Mouse (Mus musculus) intestine, embryonic 14.5 days (tissue): ENCODE results near the gene Tada3. TPM values are rescaled to one million over a fixed set of nuclear protein-coding genes. Genes with fewer than 3 reads are reported as not detected.

Source experiments
- ATAC-seq: fragments of 200-750 bp; cut with Nextera tagmentation; replicated peaks from 2 replicates; pipeline ENCODE4 v1.8.0; 2017; ENCODE audit warnings: low read depth, moderate number of reproducible peaks, moderate TSS enrichment, moderate library complexity; ENCODE audit not compliant: low FRiP score, low TSS enrichment
- DNase-seq: peaks from one replicate; pipeline ENCODE4 v3.0.0-alpha.2; 2018; ENCODE audit warnings: low spot score
- H3K27ac ChIP-seq: fragments of 300-500 bp; sonication (generic); 2 replicates; pipeline ENCODE4 v1.5.1; 2014; ENCODE audit warnings: low read depth, mild to moderate bottlenecking, control low read depth
- H3K27me3 ChIP-seq: fragments of 300-500 bp; sonication (generic); replicated peaks from 2 replicates; pipeline ENCODE4 v1.6.1; 2014; ENCODE audit warnings: low read length, control low read depth; ENCODE audit not compliant: control insufficient read depth, insufficient read depth
- H3K36me3 ChIP-seq: fragments of 300-500 bp; sonication (generic); 2 replicates; pipeline ENCODE4 v1.6.1; 2014; ENCODE audit warnings: low read length, control low read depth; ENCODE audit not compliant: control insufficient read depth, insufficient read depth
- H3K4me1 ChIP-seq: fragments of 300-500 bp; sonication (generic); replicated peaks from 2 replicates; pipeline ENCODE4 v1.6.1; 2014; ENCODE audit warnings: low read length, control low read depth, mixed read lengths; ENCODE audit not compliant: control insufficient read depth, insufficient read depth
- H3K4me2 ChIP-seq: fragments of 300-500 bp; sonication (generic); 2 replicates; pipeline ENCODE4 v1.6.1; 2014; ENCODE audit warnings: low read length
- H3K4me3 ChIP-seq: fragments of 300-500 bp; sonication (generic); 2 replicates; pipeline ENCODE4 v1.5.1; 2014; ENCODE audit warnings: low read depth, low read length, control low read depth, mixed read lengths
- H3K9ac ChIP-seq: fragments of 300-500 bp; sonication (generic); 2 replicates; pipeline ENCODE4 v1.6.1; 2014; ENCODE audit warnings: mild to moderate bottlenecking, low read length
- H3K9me3 ChIP-seq: fragments of 300-500 bp; sonication (generic); 2 replicates; pipeline ENCODE4 v1.6.1; 2016; ENCODE audit warnings: low read length, control low read depth; ENCODE audit not compliant: control insufficient read depth
- whole genome bisulfite sequencing: fragments of 180-500 bp; shearing (Covaris S2); extraction: QIAGEN DNeasy Blood & Tissue Kit; methylation state at CpG from one replicate; pipeline ENCODE4 v1.1.7; 2014; 5-methylcytosine and 5-hydroxymethylcytosine counted together
- polyA plus RNA-seq: library from polyadenylated mRNA; unstranded; fragments of >200 nt; fragmentation: Nextera tagmentation; extraction: Ambion mirVana; gene quantifications from 2 replicates; pipeline ENCODE4 v1.2.1, GENCODE M21; 2014

The Tada3 gene
- polyA plus RNA-seq, 1 experiment from 2014 or later, result 50.5 TPM

DNA sequence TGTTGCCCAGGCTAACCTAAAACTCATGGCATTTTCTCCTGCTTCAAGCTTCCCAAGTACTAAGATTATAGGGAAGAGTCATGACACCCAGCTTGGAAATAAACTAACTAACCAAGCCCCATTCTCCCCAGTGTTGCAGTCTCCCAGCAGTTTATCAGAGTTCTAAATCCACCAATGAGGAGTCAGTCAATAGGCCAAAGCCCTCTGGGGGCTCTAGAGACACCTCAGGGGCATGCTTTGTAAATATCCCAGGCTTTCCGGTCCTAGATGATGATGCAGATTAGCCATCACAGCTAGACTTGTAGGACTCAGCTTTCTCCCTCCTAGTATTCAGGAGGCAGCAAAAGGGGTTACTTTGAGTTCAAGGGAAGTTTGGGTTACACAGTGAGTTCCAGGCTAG, 32.3 kb upstream of the Tada3 start:
- Histone ChIP-seq H3K4me3 (no peak overlapping the region), H3K27ac (no peak overlapping the region), H3K4me1 (no peaks in the 10 kb centered on the region), H3K9ac (no peak overlapping the region), H3K36me3 (peaks cover 4% of the 10 kb centered on the region), H3K4me2 (no peak overlapping the region), H3K27me3 (no peaks in the 10 kb centered on the region), H3K9me3 (no peaks in the 10 kb centered on the region)
- ATAC-seq, result no peak
- WGBS, result 65% methylated on average over 1 of the region's 1 CpGs
- no peak for DNase-seq

GRCm38 (mm10) chr6:113406683-113407082, 29.0 kb upstream of the Tada3 start:
- no peaks in the 10 kb centered on the region for H3K27me3 ChIP-seq
- H3K4me3 ChIP-seq, result no peak overlapping the region
- no peak overlapping the region for H3K9ac ChIP-seq
- no peaks in the 10 kb centered on the region for H3K4me1 ChIP-seq
- DNase-seq (no peak), ATAC-seq (no peak)
- H3K36me3 ChIP-seq, result no peaks in the 10 kb centered on the region; the same call in 1 of the 2 replicates
- 73% methylated on average over 9 of the region's 9 CpGs for WGBS
- H3K9me3 ChIP-seq, result no peaks in the 10 kb centered on the region
- no peak overlapping the region for H3K4me2 ChIP-seq
- no peak overlapping the region for H3K27ac ChIP-seq

DNA sequence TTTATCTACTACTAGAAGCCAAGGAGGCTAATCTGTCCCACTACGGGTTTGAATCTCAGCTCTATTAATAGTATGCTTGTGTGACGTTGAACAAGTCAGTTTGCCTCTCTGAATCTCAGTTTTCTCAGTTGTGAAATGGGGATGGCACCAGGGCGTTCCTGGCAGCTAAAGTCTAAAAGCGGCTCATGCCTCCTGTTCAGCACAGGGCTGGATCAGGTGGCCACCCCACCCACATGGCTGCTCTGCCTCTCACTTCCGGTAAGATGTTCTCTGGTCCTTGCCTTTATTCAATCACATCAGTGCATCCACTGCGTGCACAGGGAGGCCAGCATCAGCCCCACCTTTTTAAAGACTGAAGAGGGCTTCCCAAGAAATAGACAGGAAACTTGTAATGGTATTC, 27.8 kb upstream of the Tada3 start:
- DNase-seq, result no peak
- no peak overlapping the region for H3K27ac ChIP-seq
- no peaks in the 10 kb centered on the region for H3K27me3 ChIP-seq
- H3K4me3 ChIP-seq, result no peak overlapping the region
- H3K9me3 ChIP-seq, result no peaks in the 10 kb centered on the region
- H3K36me3 ChIP-seq, result no peaks in the 10 kb centered on the region; the same call in 1 of the 2 replicates
- no peak for ATAC-seq
- no peaks in the 10 kb centered on the region for H3K4me1 ChIP-seq
- no peak overlapping the region for H3K4me2 ChIP-seq
- 89% methylated on average over 6 of the region's 6 CpGs for WGBS
- H3K9ac ChIP-seq, result no peak overlapping the region

DNA sequence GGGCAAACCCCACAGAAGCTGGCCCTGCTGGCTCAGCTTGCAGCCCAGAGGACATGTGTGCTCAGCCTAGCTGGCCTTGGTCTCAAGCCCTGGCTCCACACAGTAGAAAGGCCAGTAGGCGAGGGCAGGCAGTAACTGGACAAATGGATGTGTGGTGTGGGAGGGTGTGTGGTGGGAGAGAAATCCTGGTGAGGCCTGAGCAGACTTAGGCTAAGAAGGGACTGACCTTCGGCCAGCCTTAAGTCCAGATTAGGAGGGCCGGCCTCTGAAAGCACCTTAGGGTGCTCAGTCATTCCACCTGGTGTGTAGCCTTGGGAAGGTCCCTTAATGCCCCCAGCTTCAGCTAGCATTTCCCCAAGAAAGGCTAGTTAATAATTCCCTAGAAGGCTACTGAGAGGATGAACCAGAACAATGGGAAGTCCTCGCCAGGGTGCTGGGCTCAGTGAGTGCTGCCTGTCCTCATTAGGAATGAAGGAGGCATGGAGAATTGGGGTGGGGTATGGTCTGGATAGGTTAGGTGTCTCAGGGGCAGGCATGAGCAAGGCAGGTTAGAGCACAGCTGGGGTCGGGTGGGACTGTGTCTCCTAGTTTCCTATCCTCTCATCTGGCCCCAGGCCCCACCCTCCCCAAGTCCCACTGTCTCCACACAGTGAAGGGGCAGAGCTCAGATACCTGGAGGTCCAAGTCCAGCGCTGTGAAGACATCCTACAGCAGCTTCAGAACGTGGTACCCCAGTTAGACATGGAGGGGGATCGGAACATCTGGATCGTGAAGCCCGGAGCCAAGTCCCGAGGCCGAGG, 27.2 kb upstream of the Tada3 start:
- H3K9ac ChIP-seq, result no peak overlapping the region
- no peaks in the 10 kb centered on the region for H3K4me1 ChIP-seq
- 70% methylated on average over 12 of the region's 12 CpGs for WGBS
- no peak overlapping the region for H3K4me3 ChIP-seq
- peak; percentile 67 for ATAC-seq
- no peaks in the 10 kb centered on the region; the same call in 1 of the 2 replicates for H3K36me3 ChIP-seq
- H3K27me3 ChIP-seq, result no peaks in the 10 kb centered on the region
- H3K9me3 ChIP-seq, result no peaks in the 10 kb centered on the region
- H3K4me2 ChIP-seq, result no peak overlapping the region
- no peak for DNase-seq
- H3K27ac ChIP-seq, result no peak overlapping the region

DNA sequence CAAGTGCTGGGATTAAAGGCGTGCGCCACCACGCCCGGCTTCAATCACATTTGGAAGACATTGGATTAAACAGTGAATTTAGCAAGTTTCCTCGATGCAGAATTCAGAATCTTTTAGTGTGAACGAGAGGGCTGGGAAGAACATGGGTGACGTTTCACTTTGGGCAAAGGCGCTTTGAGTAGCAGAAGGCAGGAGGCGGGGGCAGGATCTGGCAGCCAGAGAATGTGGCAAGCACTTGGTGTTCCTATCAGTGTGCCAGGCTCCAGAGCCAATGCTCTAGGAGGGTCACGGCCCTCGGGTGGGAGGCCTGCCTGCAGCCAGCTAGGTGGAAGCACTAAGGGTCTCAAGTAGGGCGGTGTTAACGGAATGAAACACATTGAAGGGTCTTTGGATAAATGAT, 24.4 kb upstream of the Tada3 start:
- Histone ChIP-seq H3K9ac (no peak overlapping the region), H3K4me2 (no peak overlapping the region), H3K9me3 (no peaks in the 10 kb centered on the region), H3K27me3 (no peaks in the 10 kb centered on the region), H3K4me3 (no peak overlapping the region), H3K36me3 (no peaks in the 10 kb centered on the region; the same call in 1 of the 2 replicates), H3K27ac (no peak overlapping the region), H3K4me1 (no peaks in the 10 kb centered on the region)
- 87% methylated on average over 13 of the region's 13 CpGs for WGBS
- ATAC-seq, result no peak
- DNase-seq, result no peak

DNA sequence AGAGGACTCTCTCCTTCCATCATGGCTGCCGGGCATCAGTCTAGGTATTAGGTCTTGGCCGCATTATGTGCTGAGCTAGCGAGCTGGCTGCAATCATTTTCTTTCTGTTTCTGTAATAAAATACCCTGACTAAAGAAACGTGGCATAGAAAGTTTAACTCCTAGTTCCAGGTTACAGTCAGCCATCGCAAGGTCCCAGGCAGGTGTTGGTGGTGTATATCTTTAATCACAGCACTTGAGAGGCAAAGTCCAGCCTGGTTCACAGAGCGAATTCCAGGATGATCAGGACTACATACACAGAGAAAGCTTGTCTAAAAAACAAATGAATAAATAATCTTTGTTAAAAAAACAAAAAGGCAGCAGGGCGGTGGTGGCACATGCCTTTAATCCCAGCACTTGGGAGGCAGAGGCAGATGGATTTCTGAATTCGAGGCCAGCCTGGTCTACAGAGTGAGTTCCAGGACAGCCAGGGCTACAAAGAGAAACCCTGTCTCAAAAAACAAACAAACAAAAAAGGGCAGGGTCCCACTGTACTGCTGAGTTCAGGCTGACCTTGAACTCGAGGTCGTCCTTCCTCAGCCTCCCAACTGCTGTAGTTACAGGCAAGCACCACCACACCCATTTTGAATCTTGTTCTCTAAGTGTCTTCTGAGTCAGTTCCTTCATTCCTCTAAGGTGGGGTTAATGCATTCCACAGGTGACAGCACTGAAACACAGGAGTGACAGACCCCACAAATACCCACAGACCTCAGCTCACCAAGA, 18.8 kb upstream of the Tada3 start:
- Histone ChIP-seq H3K9ac (no peak overlapping the region), H3K36me3 (0 out of 2 replicates have a peak, but pooled peaks cover 3% of the 10 kb centered on the region), H3K4me2 (no peak overlapping the region), H3K9me3 (0 out of 2 replicates have a peak, but pooled peaks cover 3% of the 10 kb centered on the region), H3K27ac (no peak overlapping the region), H3K27me3 (no peaks in the 10 kb centered on the region), H3K4me3 (no peak overlapping the region), H3K4me1 (peaks cover 6% of the 10 kb centered on the region; the same call in 1 of the 2 replicates)
- WGBS, result 87% methylated on average over 10 of the region's 10 CpGs
- ATAC-seq (no peak), DNase-seq (no peak)

DNA sequence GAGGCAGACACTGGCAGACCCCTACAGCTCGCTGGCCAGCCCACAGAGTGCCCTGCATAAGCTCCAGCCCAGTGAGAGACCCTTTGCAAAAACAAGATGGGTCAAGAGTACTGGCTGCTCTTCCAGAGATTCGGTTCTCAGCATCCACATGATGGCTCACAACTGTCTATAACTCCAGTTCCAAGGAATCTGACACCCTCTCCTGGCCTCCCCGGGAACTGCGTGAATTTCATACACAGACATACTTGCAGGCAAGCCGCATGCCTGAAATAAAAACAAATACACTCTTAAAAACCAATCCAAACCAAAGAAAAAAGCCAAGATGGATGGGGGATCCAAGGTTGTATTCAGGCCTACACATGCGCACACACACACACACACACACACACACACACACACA, 17.8 kb upstream of the Tada3 start:
- WGBS, result 95% methylated on average over 6 of the region's 6 CpGs
- Histone ChIP-seq H3K9ac (no peak overlapping the region), H3K4me1 (peaks cover 6% of the 10 kb centered on the region; the same call in 1 of the 2 replicates), H3K4me2 (no peak overlapping the region), H3K9me3 (0 out of 2 replicates have a peak, but pooled peaks cover 3% of the 10 kb centered on the region), H3K36me3 (peaks cover 6% of the 10 kb centered on the region), H3K4me3 (no peak overlapping the region), H3K27ac (no peak overlapping the region), H3K27me3 (no peaks in the 10 kb centered on the region)
- ATAC-seq (no peak), DNase-seq (no peak)

DNA sequence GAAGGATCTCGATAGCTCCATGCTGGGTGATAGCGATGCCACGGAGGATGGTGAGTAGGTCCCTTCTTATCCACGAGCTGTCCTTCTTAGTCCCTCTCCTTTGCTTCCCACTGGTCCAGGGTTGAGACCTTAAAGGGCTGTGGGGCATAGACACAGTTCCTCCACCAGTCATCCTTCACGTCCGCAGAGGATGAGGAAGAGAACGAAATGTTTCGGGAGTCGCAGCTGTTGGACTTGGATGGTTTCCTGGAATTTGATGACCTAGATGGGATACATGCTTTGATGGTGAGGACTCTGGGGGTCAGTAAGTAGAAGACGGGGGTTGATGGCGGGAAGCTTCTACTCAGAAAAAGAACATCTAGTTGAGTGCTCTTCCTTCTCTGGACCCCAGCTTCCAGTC, 17.1 kb upstream of the Tada3 start:
- WGBS, result 90% methylated on average over 11 of the region's 11 CpGs
- Histone ChIP-seq H3K27me3 (no peaks in the 10 kb centered on the region), H3K4me3 (no peak overlapping the region), H3K4me2 (no peak overlapping the region), H3K9me3 (0 out of 2 replicates have a peak, but pooled peaks cover 3% of the 10 kb centered on the region), H3K4me1 (peaks cover 6% of the 10 kb centered on the region; the same call in 1 of the 2 replicates), H3K27ac (no peak overlapping the region), H3K36me3 (peaks cover 13% of the 10 kb centered on the region), H3K9ac (no peak overlapping the region)
- DNase-seq (no peak), ATAC-seq (no peak)
